Mouse (Mus musculus): Measurements from ENCODE around the gene Exoc5.

- no peak for TF ChIP-seq POLR2A (IDR thresholded peaks at IDR 0.05; ENCODE audit: insufficient read depth, low read length)
- no peak for TF ChIP-seq EP300 (IDR thresholded peaks at IDR 0.05; ENCODE audit: insufficient read depth, low read depth, low read length)
- TF ChIP-seq CTCF (IDR thresholded peaks at IDR 0.05; ENCODE audit: low read depth, low read length), result no peak
Observed at GRCm38 (mm10) chr14:49007979-49008378, 58.5 kb downstream of the Exoc5 start.

Measured in ES-Bruce4 (cell line).